Mouse (Mus musculus): ENCODE measurements around the gene Gm49661. TPM values are rescaled to one million over a fixed set of nuclear protein-coding genes. Genes with fewer than 3 reads are reported as not detected.
A peak's percentile ranks its signal among the peaks of the same experiment; 100 is the strongest.

Gene Gm49661
- total RNA-seq (2015) (3.2 TPM in 1 of 2 replicates, not detected in the other), total RNA-seq (2017) (not detected in 2 replicates)

DNA sequence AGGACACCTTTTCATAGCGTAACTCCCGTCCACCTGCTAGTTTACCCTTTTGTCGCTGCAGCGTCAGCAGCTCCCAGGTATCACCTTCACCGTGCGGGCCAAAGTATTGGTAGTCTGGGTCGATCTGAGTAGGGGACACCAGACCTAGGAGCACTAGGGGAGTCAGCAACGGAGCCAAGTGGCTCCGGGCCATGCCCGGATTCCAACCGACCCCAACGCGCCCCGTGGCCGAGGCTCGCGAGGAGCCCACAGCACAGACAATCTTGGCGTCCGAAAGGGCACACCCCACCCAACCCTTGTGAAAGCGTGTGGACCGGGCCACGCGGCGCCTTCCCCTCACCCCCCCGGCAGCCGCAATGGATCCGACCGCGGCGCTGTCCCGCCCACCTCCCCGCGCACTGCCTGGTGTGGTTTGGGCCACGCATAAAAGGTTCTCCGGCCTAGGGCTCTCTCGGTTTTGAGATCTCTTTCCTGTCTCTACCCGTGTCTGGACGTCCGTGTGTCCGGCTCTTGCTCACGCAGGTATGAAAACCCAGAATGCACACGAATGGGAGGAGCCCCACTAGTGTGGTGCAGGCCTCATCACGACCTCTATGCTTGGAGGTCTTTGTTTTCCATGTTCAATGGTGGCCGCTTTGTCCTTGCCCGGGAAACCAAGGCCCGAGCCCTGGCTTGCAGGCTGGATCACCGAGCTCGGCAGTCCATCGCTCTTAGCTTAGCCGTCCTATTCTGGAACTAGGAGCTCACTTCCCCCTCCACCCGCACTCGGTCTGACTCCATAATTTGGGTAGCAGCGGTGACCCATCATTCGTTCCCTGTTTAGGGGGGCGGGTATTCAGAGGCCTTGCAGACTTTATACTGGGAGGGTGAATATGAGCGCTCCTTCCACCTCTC, at the start of gene Gm49661, which contains the start of the genes Prdx2 and Rnaseh2a:
Gene Gm49661, minus strand, starts transcription at position 193 of the 894 bp plus-strand sequence.
Gene Prdx2, plus strand, starts transcription at position 347 of the 894 bp plus-strand sequence.
Gene Rnaseh2a, minus strand, starts transcription at position 527 of the 894 bp plus-strand sequence.
- peak; percentile 56 for ATAC-seq (ENCODE audit: poor library complexity, severe bottlenecking)

DNA sequence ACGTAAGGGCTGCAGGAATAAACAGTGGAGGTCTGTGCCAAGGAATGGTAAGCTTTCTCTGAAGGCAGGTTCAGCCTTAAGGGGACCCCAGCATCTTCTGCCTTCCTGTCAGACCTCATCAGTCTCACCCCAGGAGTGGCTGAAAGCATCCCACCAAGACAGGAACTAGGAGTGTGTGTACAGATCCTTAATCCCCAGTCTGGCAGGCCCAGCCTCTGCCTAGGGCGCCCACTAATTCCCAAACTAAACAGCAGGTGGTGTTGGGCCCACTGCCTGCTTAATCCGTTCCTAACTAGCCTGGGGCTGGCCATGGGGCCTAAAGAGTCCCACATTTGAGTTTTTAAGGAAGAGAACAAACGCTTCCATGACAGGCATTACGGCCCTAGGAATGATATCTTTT, 48.0 kb upstream of the Gm49661 start:
- no peak for ATAC-seq (ENCODE audit: poor library complexity, severe bottlenecking)

DNA sequence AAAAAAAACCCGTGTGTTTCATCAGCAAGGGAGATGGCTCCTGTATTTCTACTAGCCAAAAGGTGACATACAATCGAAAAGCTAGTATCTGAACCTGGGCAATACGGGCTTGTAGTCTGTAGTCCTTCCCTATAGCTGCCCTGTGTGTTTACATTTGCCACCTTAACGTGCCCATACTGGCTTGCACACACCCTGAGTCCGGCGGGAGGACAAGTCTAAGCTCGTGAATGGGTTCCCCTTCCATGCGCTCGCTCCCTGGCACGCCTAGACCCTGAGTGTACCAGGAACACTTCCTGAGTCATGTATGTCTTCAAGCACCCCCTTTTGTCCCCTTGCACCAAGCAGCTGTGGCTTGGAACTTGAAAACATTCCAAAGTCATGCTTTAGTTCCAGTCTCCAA, 47.5 kb upstream of the Gm49661 start:
- no peak for ATAC-seq (ENCODE audit: poor library complexity, severe bottlenecking)

DNA sequence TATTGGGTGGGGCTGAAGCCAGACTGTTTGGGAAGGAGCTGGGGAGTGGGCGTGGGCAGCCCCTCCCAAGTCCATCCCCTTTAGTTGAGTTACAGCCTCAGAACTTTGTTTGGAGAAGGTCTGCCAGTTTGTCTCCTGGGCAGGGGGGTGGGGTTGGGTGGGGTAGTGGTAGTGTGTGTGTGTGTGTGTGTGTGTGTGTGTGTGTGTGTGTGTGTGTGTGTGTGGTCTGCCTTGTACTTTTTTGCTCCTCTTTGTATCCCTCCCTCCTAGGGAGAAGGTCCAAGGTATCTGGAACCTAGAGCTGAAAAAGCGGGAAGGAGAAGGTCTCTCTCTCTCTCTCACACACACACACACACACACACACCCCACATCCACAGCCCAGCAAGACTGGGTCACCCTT, 45.2 kb upstream of the Gm49661 start, which contains the start of gene Best2:
Gene Best2, minus strand, starts transcription at position 101 of the 400 bp plus-strand sequence.
- no peak for ATAC-seq (ENCODE audit: poor library complexity, severe bottlenecking)

DNA sequence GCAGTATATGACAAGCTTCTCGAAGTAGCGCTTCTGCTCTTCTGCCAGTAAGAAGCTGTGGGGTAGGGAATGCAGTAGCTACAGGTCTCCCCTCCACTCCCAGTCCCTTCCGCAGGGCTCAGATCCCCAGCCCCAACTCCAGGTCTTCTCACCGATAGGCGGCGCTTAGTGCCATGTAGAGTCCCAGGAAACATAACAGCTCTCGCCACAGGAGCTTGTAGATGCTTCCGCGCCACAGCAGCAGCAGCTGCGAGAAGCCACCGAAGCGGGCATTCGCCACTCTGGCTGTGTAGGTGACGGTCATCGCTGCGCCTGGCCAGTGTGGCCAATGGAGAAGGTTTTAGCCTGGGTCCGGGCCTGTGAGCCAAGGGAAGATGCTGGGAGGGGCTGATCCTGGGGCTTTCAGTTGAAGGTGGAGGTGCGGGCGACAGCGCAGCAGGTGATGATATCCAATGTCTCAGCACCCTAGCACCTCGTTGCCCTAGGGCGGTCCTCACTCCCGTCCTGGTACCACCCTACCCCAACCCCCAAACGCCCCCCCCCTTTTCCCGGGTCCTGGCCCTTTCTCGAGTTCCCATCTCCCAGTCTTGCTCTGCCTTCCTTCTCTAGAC, 44.1 kb upstream of the Gm49661 start:
- peak; percentile 95 for ATAC-seq (ENCODE audit: poor library complexity, severe bottlenecking)

DNA sequence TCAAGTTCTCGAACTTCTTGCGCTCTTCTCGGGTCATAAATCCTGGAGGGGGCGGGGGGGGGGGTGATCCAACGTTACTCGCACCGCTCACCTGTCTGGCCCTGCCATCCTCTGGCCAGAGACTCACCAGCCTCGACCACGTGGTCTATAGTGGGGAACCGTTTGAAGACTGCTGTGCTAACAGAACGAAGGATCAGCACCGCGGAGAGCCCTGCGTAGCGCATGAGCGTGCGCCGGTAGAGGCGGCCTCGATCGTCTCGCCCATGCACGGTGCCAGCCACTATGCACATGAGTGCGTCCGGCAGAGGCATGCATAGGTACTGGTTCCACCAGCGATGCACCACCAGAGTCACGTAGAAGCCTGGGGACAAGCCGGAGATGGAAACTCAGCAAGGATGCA, 42.0 kb upstream of the Gm49661 start:
- ATAC-seq (ENCODE audit: poor library complexity, severe bottlenecking): no peak

DNA sequence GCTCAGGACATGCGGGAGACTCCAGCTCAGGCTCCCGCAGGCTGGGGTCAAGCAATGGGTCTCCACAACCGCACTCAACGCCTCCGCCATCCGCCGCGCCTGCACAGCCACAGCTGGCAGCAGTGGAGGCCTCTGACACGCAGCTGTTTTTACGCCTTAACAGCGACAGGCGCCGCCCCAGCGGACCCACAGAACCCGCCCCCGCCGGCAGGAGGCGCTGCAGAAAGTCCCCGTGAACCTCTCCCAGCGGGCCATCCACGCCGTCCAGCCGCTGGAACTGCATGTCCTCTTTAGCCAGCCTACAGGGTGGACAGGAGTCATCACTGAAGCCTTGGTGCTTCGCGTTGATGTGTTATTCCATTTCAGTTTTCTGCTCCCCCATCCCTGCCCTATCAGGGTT, 38.5 kb upstream of the Gm49661 start:
- ATAC-seq (ENCODE audit: poor library complexity, severe bottlenecking): peak; percentile 84

DNA sequence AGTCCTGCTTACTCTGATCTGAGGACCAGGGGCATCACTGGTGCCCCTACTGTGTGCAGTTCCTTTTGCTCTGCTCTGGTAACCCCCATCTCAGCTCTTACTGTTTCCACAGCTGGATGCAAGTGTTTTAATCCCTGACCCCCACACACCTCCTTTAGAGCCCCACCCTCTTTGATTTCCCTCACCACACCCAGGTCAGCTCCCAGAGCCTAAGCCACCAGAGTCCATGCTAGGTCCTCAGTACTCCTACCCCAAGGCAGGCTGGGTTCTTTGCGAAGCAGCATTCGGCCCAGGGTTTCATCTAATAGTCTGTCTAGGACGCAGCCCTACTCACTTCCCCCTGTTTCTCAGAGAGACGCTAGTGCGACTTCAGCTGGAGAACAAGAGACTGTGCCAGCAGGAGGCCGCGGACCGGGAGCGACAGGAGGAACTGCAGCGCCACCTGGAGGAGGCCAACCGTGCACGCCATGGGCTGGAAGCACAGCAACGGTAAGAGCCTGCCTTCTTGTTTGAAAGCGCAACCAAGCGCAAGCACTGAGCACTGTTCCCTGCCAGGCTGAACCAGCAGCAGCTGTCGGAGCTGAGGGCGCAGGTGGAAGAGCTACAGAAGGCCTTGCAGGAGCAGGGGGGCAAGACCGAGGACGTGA, 28.5 kb upstream of the Gm49661 start:
- peak; percentile 100 for ATAC-seq (ENCODE audit: poor library complexity, severe bottlenecking)

DNA sequence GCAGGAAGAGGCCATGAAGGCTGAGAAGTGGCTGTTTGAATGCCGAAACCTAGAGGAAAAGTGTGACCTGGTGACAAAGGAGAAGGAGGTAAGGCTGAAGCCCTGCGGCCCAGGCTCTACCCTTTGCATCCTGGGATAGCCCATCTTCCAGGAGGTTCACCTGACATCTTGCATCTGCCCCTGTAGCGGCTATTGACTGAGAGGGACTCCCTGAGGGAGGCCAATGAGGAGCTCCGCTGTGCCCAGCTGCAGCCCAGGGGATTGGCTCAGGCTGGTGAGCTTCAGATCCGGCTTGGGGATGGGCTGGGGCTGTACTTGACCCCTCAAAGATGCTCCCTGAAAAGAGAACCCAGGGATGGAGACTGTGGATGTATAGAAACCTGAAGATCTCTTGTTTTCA, 27.7 kb upstream of the Gm49661 start:
- no peak for ATAC-seq (ENCODE audit: poor library complexity, severe bottlenecking)

DNA sequence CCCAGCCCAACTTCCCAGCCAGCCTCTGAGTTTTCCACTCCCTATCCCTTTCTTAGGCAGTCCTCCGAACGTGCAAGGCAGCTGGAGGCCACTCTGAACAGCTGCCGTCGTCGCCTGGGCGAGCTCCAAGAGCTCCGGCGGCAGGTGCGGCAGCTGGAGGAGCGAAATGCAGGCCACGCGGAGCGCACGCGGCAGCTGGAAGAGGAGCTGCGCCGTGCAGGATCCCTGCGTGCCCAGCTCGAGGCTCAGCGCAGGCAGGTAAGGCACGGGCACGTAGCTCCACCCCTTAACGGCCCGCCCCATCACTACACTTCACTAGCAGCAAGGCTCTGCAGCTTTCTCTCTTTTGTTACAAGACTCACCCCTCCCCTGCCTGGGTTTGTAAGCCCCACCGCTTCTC, 26.4 kb upstream of the Gm49661 start:
- no peak for ATAC-seq (ENCODE audit: poor library complexity, severe bottlenecking)

DNA sequence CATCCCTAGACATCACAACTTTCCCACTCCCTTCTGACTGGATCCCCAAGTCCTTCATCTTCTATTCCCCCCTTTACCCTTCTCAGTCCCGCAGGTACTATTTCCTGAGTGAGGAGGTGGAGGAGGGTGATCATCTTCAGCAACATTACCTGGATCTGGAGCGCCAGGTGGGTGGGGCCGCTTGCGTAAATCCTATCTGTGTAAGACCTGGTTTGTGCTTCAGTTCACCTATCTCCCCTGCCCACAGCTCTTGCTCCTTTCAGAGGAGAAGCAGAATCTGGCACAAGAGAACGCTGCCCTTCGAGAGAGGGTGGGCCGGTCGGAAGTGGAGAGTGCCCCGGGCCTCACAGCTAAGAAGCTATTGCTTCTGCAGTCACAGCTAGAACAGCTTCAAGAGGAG, 25.1 kb upstream of the Gm49661 start:
- no peak for ATAC-seq (ENCODE audit: poor library complexity, severe bottlenecking)

DNA sequence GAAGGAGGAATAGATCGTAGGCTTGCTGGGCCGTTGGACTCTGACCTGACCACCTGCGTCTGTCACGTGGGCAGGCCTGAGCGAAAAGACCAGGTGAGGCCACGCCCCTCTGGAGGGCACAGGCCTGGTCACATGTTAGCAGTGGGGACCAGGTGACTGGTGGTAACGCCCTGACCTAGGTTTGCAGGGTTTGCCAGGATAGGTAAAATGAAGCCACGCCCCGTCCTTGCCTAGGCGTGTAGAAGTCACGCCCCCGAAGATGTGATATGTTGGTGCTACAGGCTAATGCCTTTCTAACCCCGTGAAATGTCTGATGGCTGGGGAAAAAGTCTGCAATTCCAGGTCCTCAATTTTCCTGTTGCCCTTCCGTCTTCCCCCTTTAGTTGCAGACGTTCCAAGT, 21.6 kb upstream of the Gm49661 start:
- ATAC-seq (ENCODE audit: poor library complexity, severe bottlenecking): no peak

DNA sequence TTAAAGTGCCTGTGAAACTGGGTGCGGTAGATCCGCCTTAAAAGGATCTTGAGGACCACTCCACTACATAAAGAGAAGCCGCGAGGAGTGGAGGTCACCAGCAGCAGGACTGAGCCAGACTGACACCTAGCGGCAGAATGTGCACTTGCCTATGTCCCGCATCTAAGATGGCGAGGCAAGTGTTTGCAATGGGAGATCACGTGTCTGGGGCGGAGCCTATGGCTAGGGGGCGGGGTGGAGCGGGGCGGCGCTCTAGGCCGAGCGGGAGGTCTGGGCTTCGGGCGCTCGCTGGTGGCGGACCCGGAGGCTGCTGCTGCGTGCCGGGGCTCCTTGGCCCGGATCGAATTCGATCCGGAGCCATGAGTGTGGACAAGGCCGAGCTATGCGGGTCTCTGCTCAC, 21.1 kb upstream of the Gm49661 start, which contains the start of gene Hook2:
Gene Hook2, plus strand, starts transcription at position 255 of the 400 bp plus-strand sequence.
- peak; percentile 77 for ATAC-seq (ENCODE audit: poor library complexity, severe bottlenecking)

DNA sequence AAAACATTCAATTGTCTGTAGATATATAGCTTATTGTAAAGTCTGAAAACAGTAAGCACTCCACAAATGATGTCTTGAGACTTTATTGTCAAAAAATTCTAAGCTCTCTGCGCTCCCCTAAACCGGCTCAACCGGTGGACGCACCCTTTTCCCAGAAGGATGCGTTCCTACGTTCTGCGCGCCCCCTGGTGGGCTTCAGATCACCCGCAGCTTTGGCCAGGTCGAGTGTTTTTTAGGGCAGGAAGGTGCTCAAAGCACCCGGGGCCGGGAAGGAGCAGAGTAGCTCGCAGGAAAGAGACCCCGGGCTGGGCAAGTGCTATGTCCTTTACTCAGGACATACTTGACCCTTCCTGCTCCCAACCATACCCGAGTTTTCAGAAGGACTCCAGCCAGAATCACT, 20.6 kb upstream of the Gm49661 start:
- ATAC-seq (ENCODE audit: poor library complexity, severe bottlenecking): peak; percentile 59

DNA sequence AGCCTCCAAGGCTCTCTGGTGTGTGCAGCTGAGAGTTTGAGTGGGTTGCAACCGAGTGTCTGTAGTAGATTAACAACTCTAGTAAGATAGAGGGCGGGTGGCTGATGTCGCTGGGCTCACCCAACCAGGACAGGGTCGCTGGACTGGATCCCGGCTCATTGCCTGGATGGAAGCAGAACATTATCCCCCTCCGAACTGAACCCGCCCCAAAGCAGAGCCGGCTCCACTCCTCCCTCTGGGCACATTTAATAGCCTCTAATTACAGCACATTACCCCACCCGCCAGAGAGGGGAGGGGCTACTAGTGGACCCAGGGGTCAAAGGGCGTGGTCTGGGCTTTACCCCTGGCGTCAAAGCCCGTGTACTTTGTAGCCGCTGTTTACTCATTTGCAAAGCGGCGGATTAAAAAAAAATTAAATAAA, 20.1 kb upstream of the Gm49661 start:
- ATAC-seq (ENCODE audit: poor library complexity, severe bottlenecking): no peak

DNA sequence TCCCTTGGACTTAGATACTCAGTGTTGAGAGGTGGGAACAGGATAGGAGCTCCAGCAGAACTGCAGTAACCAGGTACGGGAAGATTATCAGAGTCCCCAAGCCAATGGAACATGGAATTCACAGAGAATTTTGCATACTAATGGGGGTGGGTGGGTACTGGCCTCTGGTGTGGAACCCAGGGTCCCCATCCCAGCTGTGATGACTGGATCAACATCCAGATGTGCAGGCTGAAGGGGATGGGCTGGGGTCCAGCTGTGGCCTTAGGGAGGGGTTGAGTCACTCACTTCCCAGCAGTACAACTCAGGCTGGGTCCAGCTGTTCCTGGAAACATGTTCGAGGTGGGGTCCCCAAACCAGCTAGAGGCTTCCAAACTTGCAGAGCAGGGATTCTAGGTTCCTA, 18.7 kb upstream of the Gm49661 start:
- ATAC-seq (ENCODE audit: poor library complexity, severe bottlenecking): no peak

DNA sequence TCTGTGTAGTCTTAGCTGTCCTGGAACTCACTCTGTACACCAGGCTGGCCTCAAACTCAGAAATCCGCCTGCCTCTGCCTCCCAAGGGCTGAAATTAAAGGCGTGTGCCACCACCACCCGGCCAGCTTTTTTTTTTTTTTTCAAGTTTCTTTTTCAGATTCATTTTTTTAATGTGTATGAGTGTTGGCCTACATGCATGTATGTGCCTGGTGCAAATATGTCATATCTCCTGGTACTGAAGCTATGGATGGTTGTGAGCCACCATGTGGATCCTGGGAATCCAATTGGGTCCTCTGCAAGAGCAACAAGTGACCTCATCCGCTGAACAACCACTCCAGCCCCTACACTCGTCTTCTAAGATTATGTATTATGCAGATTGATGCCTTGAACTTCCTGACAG, 18.2 kb upstream of the Gm49661 start:
- ATAC-seq (ENCODE audit: poor library complexity, severe bottlenecking): no peak

DNA sequence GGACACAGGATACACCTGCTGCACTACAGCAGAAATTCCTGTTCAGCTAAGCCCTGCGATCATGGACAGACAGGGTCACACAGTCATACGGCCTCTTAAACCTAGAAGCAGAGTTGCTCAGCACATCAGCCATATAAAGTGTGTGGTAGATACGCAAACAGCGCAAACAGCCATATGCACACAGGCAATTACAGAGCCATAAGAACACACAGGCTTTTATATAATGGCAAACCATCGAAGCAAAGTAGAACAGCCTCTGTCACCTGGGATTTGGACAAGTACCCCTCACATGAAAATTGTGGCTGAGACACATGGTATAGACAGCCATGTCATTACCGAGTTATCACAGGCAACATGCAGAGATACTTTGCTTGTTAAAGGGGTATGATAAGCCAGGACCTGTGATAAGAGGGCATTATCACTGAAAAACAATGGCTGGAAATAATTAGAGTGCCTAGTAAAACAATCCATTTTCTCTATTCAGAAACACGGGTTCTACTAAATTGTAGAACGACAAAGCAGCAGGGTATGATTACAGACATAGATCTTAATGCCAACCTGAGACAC, 17.2 kb upstream of the Gm49661 start:
- no peak for ATAC-seq (ENCODE audit: poor library complexity, severe bottlenecking)

DNA sequence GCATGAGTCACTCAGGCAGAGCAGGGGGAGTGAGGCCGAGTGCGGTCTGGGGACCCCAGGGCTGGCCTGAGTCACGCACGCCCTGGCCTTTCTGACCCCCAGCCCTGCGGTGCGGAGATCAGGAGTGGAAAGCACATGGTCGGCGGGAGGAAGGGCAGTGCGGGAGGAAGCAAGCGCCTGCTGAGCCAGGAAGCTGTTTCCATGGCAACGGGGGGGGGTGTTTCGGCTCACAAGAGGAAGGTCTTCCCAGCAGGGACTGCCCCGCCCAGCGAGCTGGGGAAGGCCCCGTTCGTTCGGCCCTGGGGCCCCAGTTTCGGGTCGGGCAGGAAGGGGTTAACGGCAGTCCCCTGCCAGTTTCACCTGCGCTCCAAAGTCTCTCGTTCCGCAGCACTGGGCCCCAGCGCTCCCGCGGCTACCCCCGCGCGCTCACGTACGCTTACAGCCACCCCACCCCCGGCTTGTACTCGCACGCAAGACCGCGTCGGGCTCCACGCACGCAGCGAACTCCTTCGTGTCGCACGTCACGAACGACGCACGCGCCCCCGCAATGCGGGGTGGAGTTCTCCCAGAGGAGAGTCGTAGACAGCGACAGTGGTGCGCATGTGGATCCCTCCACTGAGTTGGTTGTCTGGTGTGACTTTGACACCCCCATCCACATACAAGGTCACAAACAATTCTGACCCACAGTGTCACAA, 16.6 kb upstream of the Gm49661 start:
- peak; percentile 64 for ATAC-seq (ENCODE audit: poor library complexity, severe bottlenecking)

DNA sequence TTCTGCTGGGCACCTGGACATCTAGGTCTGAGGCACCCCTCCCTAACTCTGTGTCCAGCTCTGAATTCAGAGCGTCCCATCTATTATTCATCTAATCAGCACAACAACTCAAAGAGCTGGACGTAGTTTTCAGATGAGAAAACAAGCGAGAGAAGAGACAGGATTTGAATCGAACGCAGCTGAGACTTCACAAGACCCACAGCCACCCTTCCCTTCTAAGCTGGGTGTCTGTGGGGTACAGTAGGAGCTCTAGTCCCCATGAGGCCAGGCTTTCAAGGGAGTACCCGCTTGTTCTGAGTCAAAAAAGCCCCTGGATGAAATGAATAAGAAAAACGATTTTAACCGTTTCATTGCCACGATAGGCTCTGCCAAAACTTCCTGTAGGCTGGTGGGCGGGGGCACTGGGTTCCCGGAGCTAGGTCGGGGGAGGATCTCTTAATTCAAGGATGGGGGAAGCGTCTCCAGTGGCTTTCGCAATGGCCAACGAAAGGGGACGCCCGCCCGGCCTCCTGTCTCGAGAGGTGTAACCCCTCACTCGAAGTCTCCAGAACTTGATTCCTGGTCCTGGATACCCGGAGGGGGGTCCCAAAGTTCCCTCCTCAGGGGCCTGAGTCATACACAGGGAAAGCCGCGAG, 15.9 kb upstream of the Gm49661 start:
- ATAC-seq (ENCODE audit: poor library complexity, severe bottlenecking): no peak

All from megakaryocyte, adult 5-6 weeks (primary cell).